Mouse (Mus musculus): ENCODE results near the gene Ctla4.

GRCm38 (mm10) chr1:60907466-60907865 lies 20.7 kb downstream of the Ctla4 start:
- TF ChIP-seq GATA1 (IDR thresholded peaks at IDR 0.05; ENCODE audit: low read length), result no peak
- TF ChIP-seq TAL1 (IDR thresholded peaks at IDR 0.05; ENCODE audit: low read length), result no peak

Data from erythroblast, embryonic 14.5 days (primary cell).